Mouse (Mus musculus): Measurements from ENCODE around the gene Tmed5.

- TF ChIP-seq CTCF (IDR thresholded peaks at IDR 0.05; ENCODE audit: borderline replicate concordance, control insufficient read depth, extremely low read depth, insufficient read depth, low read length, poor library complexity) (no peak), POLR2A (IDR thresholded peaks at IDR 0.05; ENCODE audit: control insufficient read depth, extremely low read depth, insufficient read depth, low read length, poor library complexity) (no peak)
Observed at GRCm38 (mm10) chr5:108072301-108072700, 60.1 kb downstream of the Tmed5 start.
